Mouse (Mus musculus): Measurements from ENCODE around the gene Evl.

Evl gene

DNA sequence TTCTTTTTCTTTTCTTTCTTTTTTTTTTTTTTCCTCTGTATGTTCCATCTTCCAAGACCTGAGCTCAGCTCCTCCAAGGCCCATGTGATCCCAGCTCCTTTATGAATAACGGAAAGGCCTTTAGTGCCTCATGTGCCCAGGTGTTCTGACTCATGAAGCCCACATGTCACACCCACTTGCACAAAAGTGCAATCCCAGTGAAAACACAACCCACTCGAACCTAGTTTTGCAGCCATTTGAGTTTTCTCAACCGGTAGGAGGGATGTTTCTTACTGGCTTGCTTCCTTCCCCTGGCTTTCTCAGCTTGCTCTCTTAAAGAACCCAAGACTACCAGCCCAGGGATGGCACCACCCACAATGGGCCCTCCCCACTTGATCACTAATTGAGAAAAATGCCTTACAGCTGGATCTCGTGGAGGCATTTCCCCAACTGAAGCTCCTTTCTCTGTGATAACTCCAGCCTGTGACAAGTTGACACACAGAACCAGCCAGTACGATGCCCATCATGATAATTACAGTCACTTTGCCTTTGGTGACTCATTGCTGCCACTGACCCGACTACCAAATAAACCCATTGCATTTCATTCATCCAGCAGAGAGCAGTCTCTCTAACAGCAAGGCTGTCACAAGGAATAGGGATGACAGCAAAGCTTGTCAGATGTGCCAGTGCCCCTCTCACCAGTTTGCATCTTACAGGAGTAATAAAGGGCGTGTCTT, 24.8 kb downstream of the Evl start:
- in situ Hi-C loops (cut with MboI; ENCODE audit: low pct_unique_long_range_greater_than_20kb in 1 of 2, low sequenced_read_pairs in 2 of 2, unreplicated experiment in 1 of 2) = no loop called here

DNA sequence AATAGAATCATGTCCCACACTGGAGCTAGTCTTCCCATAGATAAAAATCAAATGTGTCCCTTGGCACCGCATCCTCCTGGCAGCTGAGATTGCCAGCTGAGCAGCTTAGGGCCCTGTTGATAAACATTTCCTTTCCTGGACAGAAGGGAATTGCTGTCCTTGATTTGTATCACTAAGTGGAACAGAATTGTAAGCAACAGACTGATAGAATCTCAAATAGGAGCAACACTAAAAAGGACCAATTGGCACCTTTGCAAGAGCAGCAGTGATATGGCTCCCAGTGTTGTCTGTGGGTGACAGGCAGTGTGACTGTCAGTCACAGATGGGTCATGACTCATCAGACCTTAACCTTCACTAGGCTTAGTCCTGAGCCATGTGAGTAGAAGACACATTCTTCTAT, 29.3 kb downstream of the Evl start:
- in situ Hi-C loops (cut with MboI; ENCODE audit: low pct_unique_long_range_greater_than_20kb in 1 of 2, low sequenced_read_pairs in 2 of 2, unreplicated experiment in 1 of 2) = no loop called here

DNA sequence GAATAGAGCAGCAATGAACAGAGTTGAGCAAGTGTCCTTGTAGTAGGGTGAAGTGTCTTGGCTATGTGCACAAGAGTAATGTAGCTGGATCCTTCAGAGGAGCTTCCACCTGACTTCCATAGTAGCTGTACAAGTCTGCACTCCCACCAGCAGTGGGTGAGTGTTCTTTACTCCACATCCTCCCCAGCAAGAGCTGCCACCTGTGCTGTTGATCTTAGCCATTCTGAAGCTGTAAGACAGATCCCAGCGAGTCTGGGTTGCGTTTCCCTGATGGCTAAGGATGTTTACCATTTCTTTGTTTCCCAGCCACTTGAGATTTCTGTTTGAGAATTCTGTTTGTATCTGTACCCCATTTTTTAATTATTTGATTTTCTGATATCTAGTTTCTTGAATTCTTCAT, 35.6 kb downstream of the Evl start:
- in situ Hi-C loops (cut with MboI; ENCODE audit: low pct_unique_long_range_greater_than_20kb in 1 of 2, low sequenced_read_pairs in 2 of 2, unreplicated experiment in 1 of 2) = no loop called here

DNA sequence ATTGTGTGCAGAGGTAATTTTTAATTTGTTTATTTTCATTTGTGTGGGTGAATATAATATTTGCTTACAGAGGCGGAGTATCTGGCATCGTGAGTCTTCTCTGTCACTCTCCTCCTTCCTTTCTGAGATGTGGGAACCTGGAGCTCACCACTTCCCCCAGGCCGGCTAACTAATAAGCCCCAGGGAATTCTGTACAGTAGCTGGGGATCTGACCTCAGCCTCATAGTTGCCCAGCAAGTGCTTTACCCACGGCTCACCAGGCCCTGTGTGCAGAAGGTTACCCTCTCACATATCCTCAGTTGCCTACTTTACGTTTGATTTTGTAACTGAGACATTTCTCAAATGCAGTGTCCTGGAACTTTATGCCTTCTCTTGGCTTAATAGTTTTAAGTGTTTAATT, 37.1 kb downstream of the Evl start:
- in situ Hi-C loops (cut with MboI; ENCODE audit: low pct_unique_long_range_greater_than_20kb in 1 of 2, low sequenced_read_pairs in 2 of 2, unreplicated experiment in 1 of 2) = no loop called here

DNA sequence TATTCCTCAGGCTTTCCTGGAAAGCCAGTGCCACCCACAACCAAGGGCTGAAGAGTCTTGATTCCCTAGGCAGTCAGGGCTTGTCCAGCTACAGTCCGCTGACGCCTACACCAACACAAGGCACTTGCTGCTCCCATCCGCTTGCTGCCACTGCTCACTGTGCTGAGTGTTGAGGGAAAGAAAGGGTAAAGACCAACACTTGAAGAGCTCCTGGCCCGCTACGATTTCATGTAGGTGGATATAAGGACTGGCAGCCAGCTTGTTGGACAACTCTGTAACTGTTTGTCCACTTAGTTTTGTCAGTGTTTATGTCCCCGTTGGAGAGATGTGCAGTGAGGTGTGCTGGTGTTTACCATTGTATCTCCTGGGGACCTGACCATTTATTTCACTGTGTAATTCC, 38.3 kb downstream of the Evl start:
- in situ Hi-C loops (cut with MboI; ENCODE audit: low pct_unique_long_range_greater_than_20kb in 1 of 2, low sequenced_read_pairs in 2 of 2, unreplicated experiment in 1 of 2) = no loop called here

DNA sequence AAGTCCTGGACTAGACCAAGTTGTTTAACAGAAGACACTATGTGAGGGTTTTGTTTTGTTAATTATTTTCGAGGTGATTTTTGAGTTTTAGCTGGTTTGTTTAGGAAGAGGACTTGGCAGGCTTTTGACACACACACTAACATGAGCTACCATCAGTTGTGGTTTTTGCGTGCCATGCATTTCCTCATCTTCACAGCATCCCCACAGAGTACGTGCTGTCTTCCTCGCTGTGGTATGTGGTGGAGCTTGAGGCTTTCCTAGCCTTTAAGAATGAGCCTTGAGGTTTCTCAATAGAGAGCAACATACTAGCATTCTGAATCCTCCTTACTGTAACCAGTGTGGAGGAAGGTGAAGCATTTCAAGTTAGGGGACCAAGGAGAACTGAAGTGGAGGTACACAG, 46.3 kb downstream of the Evl start:
- in situ Hi-C loops (cut with MboI; ENCODE audit: low pct_unique_long_range_greater_than_20kb in 1 of 2, low sequenced_read_pairs in 2 of 2, unreplicated experiment in 1 of 2) = loop anchor here in 1 of 2 experiments (10.0 kb wide), 1 partner anchor 154 kb away; no protein-coding TSS in a partner anchor

DNA sequence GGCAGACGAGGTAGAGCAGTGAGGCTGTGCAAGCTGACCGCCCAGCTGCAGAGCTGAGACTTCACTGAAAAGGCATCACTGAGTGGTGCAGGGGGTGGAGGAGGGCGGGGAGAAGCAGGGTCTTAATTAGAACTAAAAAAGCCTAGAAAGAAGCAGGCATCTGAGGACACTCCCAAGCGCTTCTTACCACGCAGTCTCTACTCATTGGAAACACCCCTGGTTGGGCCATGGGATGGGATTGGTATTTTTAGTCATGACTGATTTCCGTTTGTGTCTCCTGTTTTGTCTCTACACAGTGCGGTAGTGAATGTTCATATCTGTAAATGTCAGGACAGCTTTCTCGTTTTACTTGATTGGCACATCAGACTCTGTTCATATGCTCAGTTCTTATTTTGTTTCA, 46.8 kb downstream of the Evl start:
- in situ Hi-C loops (cut with MboI; ENCODE audit: low pct_unique_long_range_greater_than_20kb in 1 of 2, low sequenced_read_pairs in 2 of 2, unreplicated experiment in 1 of 2) = loop anchor here in 1 of 2 experiments (10.0 kb wide), 1 partner anchor 153 kb away; no protein-coding TSS in a partner anchor

DNA sequence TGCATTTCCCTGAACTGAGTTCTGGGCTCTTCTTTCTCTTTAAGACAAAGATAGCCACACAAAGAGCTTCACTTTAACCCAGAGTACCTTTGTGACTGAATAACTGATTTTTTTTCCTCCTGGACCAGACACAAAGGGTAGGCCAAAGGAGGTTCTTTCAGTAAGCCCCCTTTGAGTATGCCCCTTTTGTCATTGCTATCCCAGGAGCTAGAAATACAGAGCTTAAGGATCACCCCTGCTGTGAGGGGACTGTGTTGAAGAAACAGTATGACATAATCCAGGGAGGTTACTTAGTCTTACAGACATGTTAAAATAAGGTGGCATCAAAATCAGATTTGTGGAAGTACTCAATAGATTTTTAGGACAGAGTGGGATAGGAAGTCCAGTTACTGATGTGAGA, 50.0 kb downstream of the Evl start:
- in situ Hi-C loops (cut with MboI; ENCODE audit: low pct_unique_long_range_greater_than_20kb in 1 of 2, low sequenced_read_pairs in 2 of 2, unreplicated experiment in 1 of 2) = loop anchor here in 1 of 2 experiments (10.0 kb wide), 1 partner anchor 150 kb away; no protein-coding TSS in a partner anchor

DNA sequence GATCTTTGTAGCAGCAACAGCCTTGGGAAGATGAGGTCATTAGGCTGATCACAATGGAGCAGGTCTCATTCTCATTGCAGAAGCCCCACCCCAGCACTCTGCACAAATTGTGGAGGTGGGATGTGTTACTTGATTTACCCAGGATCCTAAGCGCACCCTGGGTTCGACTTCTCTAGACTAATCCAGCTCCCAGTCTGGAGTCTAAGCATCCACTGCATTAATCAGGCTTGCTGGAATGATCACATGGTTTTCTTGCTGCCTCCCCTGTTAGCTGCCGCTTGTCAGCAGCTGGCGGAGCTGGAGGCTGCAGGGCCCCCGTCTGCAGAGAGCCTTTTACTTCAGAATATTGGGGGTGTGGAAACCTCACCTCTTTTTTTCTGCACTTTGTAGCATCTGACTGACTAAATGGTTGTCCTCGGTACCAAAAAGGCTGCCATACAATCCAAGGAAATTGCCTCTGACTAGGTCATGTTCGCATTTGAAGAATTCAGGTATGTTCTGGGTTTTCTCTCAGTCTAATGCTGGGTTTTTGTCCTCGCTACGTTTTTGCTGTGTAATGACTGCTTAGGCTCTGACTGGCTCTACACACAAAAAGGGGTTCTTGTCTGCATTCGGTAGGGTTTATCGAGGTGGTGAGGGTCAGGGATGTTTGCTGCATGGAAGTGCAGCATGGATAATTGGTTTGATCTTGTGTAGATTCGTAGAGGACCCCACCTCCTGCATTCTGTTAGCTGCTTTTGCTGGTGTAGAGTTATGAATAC, 51.2 kb downstream of the Evl start:
- in situ Hi-C loops (cut with MboI; ENCODE audit: low pct_unique_long_range_greater_than_20kb in 1 of 2, low sequenced_read_pairs in 2 of 2, unreplicated experiment in 1 of 2) = loop anchor here in 1 of 2 experiments (10.0 kb wide), 1 partner anchor 149 kb away; no protein-coding TSS in a partner anchor

DNA sequence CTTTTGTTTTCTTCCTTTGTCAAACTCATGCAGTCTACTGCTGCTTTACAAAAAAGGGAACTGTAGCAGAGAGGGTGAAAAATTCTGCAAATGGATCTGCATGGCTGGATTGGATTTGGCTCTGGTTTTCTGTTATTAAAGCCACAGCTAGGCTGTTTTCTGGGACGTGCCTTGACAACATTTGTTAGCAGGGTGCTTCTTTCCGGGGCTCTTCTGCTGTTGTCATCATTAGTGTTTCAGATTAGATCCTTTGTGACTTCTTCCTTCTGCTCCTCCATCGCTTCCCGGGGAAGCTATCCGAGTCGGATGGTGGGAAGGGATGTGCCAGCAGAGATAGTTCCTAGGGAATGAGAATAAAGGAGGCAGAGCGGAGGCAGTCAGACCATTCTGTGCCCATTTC, 51.8 kb downstream of the Evl start:
- in situ Hi-C loops (cut with MboI; ENCODE audit: low pct_unique_long_range_greater_than_20kb in 1 of 2, low sequenced_read_pairs in 2 of 2, unreplicated experiment in 1 of 2) = loop anchor here in 1 of 2 experiments (10.0 kb wide), 1 partner anchor 148 kb away; no protein-coding TSS in a partner anchor

DNA sequence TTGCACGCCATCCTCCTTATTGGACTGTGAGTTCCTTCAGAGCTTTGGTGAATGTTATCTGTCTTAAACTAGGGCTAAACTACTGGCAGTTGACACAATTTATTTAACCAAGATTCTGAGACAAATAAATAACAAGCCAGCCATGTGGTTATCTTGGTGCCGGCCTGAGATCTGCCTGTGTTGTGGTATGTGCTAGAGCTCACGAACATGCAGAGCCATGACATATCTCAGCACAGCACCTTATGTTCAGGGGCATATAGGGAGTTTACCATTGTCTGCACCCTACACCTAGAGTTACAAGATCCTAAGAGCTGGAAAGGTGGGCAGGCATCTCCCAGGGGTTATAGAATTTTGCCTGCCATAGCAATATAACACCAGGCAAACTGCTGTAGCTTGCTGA, 54.9 kb downstream of the Evl start:
- in situ Hi-C loops (cut with MboI; ENCODE audit: low pct_unique_long_range_greater_than_20kb in 1 of 2, low sequenced_read_pairs in 2 of 2, unreplicated experiment in 1 of 2) = loop anchor here in 1 of 2 experiments (10.0 kb wide), 1 partner anchor 145 kb away; no protein-coding TSS in a partner anchor

DNA sequence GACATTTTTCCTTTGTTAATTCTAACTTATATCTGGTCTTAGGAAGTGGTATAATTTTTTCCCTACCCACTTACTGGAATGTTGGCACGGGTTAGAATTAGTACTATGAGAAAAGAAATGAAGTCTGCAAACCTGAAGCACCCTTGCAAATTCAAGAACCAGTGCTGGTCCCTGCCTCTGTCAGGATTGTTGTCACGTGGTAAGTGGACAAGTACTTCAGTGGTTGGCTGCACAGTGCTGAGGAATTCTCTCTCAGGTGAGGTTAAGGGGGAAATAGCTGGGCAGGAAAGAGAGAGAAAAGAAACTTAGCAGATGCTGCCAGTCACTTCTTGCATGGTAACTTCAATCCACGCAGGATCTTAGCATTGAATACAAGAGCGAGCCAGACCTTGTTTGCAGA, 55.7 kb downstream of the Evl start:
- in situ Hi-C loops (cut with MboI; ENCODE audit: low pct_unique_long_range_greater_than_20kb in 1 of 2, low sequenced_read_pairs in 2 of 2, unreplicated experiment in 1 of 2) = no loop called here

DNA sequence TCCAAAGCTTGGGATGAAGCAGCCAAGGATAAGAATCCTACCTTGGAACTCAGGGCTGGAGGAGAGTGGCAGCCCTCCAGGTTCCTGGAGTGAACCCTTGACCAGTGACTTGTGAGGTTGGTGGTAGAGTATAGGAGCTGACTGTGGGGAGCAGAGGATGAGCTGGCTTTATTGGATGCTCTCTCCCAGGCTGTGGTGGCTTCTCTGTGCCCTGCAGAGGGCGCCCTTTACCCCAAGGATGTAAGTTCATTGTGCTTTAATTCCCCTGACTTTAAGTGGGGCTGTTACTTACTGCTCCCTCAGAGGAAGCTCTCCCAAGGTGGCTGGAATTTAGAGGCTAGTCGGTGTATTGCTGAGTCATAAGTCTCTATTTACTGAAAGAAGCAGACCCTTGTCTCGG, 58.6 kb downstream of the Evl start:
- in situ Hi-C loops (cut with MboI; ENCODE audit: low pct_unique_long_range_greater_than_20kb in 1 of 2, low sequenced_read_pairs in 2 of 2, unreplicated experiment in 1 of 2) = no loop called here

DNA sequence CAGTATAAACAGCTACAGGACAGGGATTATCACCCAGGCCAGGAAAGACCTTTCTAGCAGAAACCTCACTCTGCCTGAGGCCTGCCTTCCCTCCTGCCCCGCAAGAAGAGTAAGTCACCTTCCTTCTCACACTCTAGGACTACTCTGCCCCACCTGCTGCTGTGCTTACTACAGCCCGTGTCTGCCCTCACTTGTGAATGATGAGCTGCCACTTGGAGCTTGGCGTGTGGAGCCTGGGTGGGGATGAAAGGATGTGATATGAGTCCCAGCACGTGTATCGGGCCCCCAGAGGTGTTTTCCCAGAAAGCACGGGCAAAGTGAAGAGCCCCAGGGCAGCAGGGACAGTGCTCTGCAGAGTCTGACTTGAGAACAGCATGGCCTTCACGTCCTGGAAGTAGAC, 63.0 kb downstream of the Evl start:
- in situ Hi-C loops (cut with MboI; ENCODE audit: low pct_unique_long_range_greater_than_20kb in 1 of 2, low sequenced_read_pairs in 2 of 2, unreplicated experiment in 1 of 2) = no loop called here

DNA sequence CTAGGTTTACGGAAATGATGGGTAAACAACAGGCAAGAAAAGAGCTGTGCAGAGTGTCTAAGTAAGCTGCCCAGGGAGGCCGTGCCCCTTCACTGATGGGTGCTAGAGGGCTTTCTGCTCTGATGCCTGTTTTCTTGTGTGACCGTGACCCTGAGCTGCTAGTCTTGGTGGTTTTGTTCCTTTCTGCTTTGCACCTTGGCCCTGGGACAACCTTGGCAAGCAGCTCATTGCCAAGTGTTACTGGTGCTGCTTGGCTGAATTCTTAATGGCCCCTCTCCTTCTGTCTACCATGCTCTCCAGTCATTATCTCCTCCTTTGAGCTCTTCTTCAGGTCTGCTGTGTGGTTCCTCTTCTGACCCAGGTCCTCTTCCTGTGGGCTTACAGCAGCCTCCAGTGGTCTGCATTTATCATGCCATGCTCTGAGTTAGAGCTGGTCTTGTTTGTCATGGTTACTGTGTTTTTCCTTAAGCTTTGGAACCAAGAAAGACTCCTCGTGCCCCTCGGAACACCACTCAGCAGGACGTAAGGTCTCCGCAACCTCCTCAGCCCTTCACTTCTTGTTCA, 65.4 kb downstream of the Evl start:
- in situ Hi-C loops (cut with MboI; ENCODE audit: low pct_unique_long_range_greater_than_20kb in 1 of 2, low sequenced_read_pairs in 2 of 2, unreplicated experiment in 1 of 2) = no loop called here

DNA sequence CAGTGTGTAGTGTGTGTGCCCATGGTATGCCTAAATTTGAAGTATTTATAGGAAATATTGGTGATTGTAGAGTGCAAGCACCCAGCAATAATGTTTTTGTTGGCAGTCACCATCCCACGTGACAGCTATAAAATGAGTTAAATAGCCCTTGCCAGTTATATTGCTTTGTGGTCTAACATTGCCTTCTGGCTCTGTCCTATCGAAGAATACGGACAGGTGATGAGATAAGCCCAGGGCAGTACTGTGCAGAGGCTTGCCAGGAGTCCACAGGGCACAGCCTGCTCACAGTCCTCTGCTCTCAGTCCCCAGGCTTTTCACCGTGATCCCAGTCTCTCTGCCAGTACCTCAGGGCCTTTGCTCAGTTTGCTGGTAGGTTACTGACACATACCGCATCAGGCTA, 67.9 kb downstream of the Evl start:
- in situ Hi-C loops (cut with MboI; ENCODE audit: low pct_unique_long_range_greater_than_20kb in 1 of 2, low sequenced_read_pairs in 2 of 2, unreplicated experiment in 1 of 2) = no loop called here

DNA sequence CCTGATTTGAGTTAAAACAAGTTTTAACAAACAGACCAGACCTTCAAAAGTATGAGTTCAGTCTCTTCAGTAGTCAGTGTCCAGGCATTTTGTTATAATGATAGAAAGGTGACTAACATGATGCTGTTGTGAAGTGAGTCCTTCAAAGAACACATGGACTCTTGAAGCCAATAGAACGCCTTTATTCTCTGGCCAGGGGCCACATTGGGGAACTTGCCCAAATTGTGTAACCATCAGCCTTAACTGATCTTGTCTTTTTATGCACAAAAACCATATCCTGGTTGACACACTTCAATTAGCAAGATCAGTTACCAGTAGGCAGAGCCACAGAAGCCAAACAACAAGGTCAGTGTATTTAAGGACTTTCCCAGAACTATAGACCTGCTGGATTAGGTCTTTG, 75.0 kb downstream of the Evl start:
- in situ Hi-C loops (cut with MboI; ENCODE audit: low pct_unique_long_range_greater_than_20kb in 1 of 2, low sequenced_read_pairs in 2 of 2, unreplicated experiment in 1 of 2) = no loop called here

DNA sequence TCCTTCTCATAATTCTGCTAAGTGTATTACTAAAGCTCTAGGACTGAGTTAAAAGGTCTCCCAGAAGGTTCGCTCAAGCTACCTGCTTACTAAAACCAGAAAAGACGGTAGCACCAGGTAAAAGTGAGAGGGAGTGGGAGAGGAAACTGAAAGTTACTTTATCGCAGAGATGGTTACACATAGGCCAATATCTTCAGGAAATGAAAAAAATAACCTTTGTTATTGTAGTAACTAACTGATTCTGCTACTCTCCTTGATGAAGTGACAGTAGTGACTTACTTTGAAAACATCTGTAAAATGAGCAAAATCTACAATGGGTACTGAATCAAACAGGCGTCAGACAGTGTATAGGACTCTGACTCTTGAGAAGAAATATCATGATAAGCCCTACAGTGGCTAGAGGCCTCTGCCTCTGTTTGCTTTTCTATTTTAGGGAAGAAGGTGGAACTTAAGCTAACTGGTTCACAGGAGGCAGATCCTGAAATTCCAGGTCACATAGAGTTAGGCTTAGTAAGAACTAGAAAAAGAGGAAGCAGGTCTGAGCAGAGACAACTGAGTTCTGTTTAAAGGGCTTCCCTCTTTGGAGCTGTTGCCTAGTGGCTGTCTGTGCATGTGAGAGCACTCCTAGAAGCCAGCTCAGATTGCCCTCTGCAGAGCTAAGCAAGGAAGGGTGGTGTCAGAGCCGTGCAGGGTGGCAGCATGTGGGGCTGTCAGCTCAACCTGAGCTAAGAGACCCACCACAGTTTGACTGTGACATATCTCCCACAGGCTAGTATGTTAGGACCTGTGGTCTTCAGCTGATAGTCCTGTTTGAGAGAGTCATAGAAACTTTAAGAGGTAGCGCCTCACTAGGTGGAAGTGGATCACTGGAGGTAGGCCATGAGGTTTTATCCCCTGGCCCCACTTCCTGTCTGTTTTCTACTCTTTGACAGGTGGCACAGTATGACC, 76.5 kb downstream of the Evl start:
- in situ Hi-C loops (cut with MboI; ENCODE audit: low pct_unique_long_range_greater_than_20kb in 1 of 2, low sequenced_read_pairs in 2 of 2, unreplicated experiment in 1 of 2) = no loop called here
